Mouse (Mus musculus) thymus, postnatal 10 days (tissue): Measurements from ENCODE around the gene Dyrk1a.
A peak's percentile ranks its signal among the peaks of the same experiment; 100 is the strongest.

Experiments used
- DNase-seq, 2 experiments: peaks; one replicate each; pipeline ENCODE4 v3.0.0; 2021; ENCODE audit warnings: low spot score in 2 of 2

Dyrk1a gene

GRCm38 (mm10) chr16:94569229-94570176, at the start of gene Dyrk1a:
TSS of gene Dyrk1a (plus strand) at chr16:94570010.
- peak; percentile 99 for DNase-seq

GRCm38 (mm10) chr16:94523594-94524377, 46.0 kb upstream of the Dyrk1a start:
- no peak for DNase-seq

- DNase-seq: no peak
Observed at GRCm38 (mm10) chr16:94524691-94525090, 45.1 kb upstream of the Dyrk1a start.

- DNase-seq: no peak
Observed at GRCm38 (mm10) chr16:94525955-94526343, 43.9 kb upstream of the Dyrk1a start.

- peak; percentile 97 for DNase-seq
Observed at GRCm38 (mm10) chr16:94526344-94527151, 43.3 kb upstream of the Dyrk1a start, which contains the start of gene Vps26c. TSS of gene Vps26c (minus strand) at chr16:94526830.

GRCm38 (mm10) chr16:94527152-94527534, 42.7 kb upstream of the Dyrk1a start:
- DNase-seq: no peak

- DNase-seq: no peak
Observed at GRCm38 (mm10) chr16:94527546-94527945, 42.3 kb upstream of the Dyrk1a start.

GRCm38 (mm10) chr16:94531268-94531667, 38.5 kb upstream of the Dyrk1a start:
- DNase-seq: no peak

GRCm38 (mm10) chr16:94533679-94534078, 36.1 kb upstream of the Dyrk1a start:
- no peak for DNase-seq

GRCm38 (mm10) chr16:94535716-94536115, 34.1 kb upstream of the Dyrk1a start:
- no peak for DNase-seq

GRCm38 (mm10) chr16:94536417-94537158, 33.2 kb upstream of the Dyrk1a start:
- no peak for DNase-seq

- no peak for DNase-seq
Observed at GRCm38 (mm10) chr16:94537159-94537527, 32.7 kb upstream of the Dyrk1a start.

GRCm38 (mm10) chr16:94540140-94540539, 29.7 kb upstream of the Dyrk1a start:
- DNase-seq: no peak

GRCm38 (mm10) chr16:94542898-94543297, 26.9 kb upstream of the Dyrk1a start:
- no peak for DNase-seq

- DNase-seq: no peak
Observed at GRCm38 (mm10) chr16:94544540-94545105, 25.2 kb upstream of the Dyrk1a start.

- no peak for DNase-seq
Observed at GRCm38 (mm10) chr16:94545781-94546562, 23.8 kb upstream of the Dyrk1a start.

GRCm38 (mm10) chr16:94549813-94550212, 20.0 kb upstream of the Dyrk1a start:
- no peak for DNase-seq

- no peak for DNase-seq
Observed at GRCm38 (mm10) chr16:94551934-94552333, 17.9 kb upstream of the Dyrk1a start.

GRCm38 (mm10) chr16:94555346-94555745, 14.5 kb upstream of the Dyrk1a start:
- no peak for DNase-seq

- DNase-seq: no peak
Observed at GRCm38 (mm10) chr16:94556228-94556627, 13.6 kb upstream of the Dyrk1a start.
